Mouse (Mus musculus) lung, postnatal 0 days (tissue): ENCODE measurements around the gene Abcg5.

Experiments used
- CTCF ChIP-seq: IDR thresholded peaks from 2 replicates; pipeline ENCODE4 v1.5.1; 2016; ENCODE audit warnings: antibody characterized with exemption, mild to moderate bottlenecking
- EP300 ChIP-seq: IDR thresholded peaks from 2 replicates; pipeline ENCODE4 v1.6.1; 2016; ENCODE audit warnings: antibody characterized with exemption, mild to moderate bottlenecking, control low read depth

GRCm38 (mm10) chr17:84719105-84719504, 36.3 kb upstream of the Abcg5 start:
- TF ChIP-seq EP300 (no peak), CTCF (no peak)
